Mouse (Mus musculus) layer of hippocampus, postnatal 25 days (tissue): ENCODE measurements around the gene Bmpr1b. TPM values are rescaled to one million over a fixed set of nuclear protein-coding genes. Genes with fewer than 3 reads are reported as not detected.

ENCODE experiments used
- DNase-seq, 2 experiments: peaks; one replicate each; pipeline ENCODE4 v3.0.0; 2022; ENCODE audit warnings: mixed read lengths in 2 of 2, low spot score in 1 of 2; ENCODE audit errors: extremely low spot score in 1 of 2
- total RNA-seq, 2 experiments: library from RNA; stranded (reverse); gene quantifications; 2 replicates each; pipeline ENCODE4 v1.2.3; 2021

Gene Bmpr1b
- total RNA-seq, 2 experiments from 2014 or later = 17.1 to 18.7 TPM

DNA sequence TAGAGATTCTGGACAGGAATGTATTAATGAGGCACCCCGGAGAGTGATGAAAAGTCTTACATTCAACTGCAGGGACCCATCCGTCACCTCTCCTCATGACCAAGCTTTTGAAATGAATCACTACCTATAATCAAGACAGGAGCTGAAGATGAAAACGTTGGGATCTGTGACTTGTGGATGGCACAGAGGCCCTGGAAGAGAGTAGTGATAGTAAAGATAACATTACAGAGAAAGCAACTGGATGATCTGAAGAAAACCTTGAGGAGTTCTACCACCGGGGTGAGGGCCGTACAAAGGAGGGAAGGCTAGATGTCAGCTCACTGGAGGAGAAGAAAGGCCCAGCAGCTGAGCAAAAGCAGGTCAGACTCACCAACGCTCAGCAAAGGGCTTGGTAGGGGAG is 120.7 kb downstream of the Bmpr1b start:
- DNase-seq = no peak

DNA sequence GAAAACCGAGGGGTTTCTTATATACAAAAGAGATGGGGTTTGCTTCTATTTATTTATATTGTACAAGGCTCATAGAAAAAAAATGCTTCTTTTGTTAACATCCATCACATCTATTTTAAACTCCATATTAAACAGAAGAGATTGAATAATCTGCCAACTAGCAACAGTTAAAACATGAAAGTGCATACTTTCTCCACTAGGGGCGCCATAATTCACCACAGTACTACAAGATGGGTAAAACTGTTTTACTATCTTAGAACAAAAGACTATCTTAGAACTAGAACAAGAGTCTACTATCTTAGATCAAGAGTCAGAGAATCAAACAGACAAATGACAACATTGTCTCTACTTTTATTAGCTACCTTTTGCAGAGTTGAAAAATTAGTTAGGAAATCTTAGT is 125.8 kb downstream of the Bmpr1b start:
- DNase-seq = no peak

DNA sequence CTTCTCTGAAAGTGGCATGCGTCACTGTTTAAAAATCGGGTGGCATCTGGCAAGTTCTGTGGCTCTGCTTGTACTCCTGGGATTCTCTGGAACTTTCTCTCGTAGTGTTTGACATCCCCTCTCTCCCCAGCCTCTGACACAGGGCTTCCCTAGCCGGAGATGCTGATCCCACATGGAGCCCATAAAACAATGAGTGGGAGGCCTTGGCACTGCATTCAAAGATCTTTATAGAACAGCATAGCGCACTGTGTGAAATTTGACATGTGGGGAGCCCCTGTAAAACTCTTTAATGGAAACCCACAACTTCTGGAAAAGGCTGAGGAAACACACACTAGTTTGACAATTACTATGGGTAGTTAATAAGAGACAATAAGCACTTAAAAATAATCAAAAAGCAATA is 126.2 kb downstream of the Bmpr1b start:
- DNase-seq = no peak

DNA sequence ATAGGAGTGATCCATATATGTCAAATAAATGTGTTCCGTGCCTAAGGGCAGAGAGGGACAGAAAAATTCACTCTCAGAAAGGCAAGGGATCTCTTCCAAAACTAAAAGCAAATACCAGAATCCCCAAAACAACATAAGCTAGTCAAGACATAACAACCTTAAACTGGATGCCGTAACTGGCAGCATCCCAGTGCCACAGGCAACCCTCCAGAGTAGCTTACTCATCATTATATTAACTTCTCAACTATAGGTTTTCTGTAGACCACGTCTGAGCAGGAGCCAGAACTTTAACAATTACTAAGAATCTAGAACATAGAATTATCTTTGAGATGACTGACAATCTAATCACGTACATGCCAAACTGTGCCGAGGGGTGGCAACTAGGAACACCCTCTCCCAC is 128.9 kb downstream of the Bmpr1b start:
- DNase-seq = no peak

DNA sequence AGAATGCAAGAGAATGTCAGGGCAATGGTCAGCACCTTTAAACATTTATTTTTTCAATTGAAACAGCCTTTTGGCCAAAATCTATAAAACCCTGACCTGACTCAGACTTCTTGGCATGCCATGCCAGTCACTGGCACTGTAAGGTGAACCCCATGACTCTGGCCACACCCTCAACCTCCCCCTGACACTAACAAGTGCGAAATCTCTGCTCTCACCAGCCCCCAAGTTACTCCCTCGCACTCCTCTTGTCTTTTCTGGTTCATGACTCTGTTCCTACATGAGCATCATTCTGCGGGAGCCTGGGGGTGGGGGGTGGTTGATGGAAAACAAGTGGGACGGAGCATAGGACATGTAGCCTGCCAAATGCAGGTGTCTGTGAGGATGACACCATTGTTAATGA is 135.1 kb downstream of the Bmpr1b start:
- no peak for DNase-seq

DNA sequence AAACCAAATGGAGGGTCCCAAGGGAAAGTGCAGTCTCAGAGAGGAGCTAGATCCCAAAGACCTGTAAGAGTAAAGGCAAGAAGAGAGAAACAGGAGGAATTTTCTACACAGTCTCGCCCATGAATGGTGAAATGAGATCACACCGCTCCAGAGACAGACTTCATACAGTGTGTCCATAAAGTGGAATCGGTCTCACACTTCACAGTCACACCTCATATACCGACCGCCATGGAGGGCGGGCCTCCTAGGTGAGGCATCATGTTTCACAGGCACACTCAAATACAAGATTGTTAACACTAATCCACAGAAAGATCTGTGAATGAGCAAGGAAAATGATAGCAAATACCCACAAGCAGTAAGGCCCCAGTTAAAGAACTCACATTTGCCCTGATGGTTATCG is 149.5 kb downstream of the Bmpr1b start:
- no peak for DNase-seq

DNA sequence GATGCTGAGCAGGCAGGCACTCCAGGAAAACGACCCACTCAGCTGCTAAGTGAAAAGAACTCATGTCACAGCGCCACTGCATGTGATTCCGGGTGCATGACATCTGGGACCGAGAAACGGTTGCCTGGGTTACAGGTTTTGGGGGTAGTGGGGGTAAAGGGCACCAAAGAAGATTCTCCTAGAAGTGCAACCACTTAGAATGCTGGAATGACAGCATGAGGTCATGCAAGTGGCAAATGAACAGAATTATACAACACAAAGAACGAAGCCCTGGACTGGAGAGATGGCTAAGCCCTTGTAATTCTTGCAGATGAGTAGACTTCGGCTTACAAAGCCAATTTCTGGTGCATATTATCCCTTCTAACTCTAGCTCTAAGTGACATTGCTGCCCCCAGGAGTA is 184.7 kb downstream of the Bmpr1b start:
- no peak for DNase-seq

DNA sequence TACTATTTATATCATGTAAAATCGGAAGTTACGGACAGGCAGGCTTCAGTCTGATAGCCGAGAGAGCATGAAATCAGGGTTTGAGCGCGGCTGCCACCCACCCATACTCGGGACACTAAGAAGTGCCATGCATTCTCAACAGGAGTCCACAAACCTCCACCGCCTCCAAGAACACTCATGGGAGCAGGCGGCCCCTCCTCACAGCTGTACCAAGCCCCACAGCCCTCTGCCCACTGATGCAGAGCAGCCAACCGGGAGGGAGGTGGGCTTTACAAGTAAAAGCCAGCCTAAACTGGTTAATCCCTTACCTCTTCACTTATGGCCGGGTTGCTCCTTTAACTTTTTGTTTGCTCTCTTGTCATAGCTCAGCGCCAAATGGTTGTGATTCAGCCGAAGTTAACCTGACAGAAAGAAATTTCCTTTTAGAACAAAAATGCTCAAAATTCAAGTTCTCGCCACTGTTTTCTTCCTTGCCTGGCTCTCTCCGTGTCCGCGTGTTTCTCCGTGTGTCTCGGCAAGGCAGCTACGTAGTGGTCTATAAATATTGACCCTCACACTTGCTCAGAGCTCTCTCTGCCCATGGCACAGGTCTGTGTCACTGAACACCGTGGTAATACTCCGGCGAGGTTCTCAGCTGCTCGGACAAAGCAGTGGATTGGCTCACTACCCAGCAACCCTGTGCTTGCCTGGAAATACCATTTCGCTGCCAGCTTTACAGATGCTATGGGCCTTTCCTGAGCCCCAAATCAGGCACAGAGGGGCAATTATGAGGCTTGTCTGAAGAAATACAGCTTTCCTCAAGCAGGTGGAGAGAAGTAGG is 187.4 kb downstream of the Bmpr1b start:
- DNase-seq = no peak

DNA sequence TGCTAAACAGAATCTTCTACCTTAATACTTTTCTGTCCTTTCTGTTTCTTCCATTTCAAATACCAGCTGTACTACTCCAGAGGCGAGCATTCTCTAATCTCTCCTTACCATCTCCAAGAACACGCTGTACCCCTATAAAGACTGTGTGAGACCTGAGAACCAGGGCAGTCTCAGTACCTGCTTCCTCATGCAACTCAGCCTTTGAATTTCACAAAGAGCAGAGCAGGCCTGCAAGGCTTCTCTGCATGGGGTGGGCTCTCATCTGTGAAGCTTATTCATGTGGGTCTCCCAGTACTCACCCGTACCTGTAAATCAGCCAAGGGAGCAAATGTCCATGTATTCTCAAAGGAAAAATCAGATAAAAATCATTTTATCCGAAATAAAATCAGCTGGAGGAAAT is 203.0 kb downstream of the Bmpr1b start:
- no peak for DNase-seq

DNA sequence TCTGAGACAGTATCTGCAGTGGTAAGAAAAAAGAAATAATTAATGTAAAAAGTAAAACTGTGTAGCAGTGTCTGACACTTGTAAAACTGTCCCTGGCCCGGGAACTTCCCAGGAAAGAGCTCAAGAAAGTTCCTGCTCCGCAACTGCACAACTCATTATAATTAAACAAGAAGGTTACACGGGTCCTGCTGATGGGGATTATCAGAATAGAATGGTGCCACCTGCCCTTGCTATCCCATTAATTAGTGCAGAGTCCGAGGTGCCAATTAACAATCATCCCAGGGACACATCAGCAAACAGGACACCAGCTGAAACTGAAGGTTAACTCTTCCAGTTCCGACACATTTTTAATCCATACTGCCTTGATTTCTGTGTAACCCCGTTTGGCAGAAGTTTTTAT is 216.3 kb downstream of the Bmpr1b start:
- DNase-seq = no peak

DNA sequence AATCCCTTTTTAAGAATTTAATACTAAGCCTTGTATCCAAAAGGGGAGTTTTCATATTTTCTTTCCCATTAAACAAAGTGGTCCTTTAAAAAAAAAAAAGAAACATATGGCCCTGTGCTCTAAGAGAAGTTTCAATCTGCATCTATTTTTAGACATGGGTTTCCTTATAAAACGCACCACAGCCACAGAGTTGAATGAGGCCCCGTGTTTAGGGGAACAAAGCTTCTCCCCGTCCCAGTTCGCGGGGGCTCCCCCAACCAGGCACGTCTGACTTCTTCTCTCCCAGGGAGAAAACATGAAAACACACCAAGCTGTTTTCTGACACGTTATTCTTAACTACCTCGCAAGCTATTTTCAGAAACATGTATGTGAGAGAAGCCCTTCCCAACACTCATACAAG is 218.6 kb downstream of the Bmpr1b start:
- DNase-seq = no peak

DNA sequence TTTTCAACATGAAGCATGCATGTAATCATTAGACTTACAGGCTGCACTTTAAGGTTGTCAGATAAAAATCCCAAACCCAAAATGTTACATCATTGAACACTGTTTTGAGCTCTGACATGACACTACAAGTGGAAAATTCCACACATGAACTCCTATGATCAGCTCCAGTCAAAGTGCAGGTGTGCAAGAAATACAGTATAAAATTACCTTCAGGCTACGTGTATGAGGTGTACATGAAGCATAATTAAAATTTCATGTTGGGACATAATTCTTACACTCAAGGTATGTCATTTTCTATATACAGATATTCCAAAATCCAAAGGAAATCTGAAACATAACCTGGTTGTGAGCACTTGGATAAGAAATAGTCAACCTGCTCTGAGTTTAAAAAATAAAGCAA is 220.7 kb downstream of the Bmpr1b start:
- no peak for DNase-seq

DNA sequence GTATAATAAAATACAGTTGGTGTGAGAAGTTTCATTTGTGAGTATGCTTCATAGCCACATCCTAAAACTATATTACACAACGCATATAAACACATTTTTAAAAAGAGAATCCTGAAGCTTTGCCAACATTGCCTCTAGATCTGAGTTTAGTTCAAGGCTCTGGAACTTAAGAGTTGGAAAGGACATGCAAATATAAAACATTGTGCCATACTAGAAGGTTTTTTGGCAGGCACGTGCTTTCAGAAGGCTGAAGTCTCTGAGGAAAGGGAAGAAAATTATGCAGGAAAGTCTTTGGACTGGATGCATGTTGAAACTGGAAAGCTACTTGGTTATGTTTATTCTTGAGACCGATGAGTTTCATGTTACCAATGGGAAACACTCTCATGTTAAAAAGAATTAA is 221.1 kb downstream of the Bmpr1b start:
- DNase-seq = no peak

DNA sequence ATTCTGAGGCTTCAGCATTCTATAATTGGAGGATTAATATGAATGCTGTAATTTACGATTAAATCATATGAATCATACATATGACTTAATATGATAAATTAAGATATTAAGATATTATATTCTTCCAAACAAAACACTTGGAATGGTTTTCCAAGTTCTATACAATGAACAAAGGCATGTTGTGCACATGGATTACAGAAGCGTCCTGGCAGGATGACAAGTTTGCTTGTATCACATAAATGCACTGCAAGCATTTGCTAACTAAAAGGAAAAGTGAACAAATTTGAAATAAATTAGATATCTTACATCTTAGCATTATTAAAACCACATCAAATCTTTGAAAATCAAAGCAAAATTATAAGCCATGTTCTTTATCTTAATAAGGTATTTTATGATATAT is 222.4 kb downstream of the Bmpr1b start:
- DNase-seq = no peak

DNA sequence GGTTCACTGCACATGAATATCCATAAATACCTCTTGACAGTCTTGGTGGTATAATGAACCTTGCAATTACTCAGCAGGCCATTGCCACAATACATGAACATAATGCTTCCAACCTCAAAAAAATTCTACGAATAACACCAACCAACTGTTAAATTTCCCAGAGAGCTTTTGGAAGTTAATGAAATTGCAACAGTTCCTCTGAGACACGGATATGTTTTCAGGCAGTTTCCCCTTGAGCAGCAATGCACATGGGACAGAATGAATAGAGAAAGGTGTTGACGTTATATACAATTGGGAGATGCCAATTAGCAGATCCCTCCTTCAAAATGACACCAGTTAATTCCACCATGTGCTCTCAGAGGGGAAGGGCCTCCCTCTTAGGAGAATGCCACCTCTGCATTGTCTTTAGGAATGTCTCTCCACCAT is 225.9 kb downstream of the Bmpr1b start:
- DNase-seq = no peak

DNA sequence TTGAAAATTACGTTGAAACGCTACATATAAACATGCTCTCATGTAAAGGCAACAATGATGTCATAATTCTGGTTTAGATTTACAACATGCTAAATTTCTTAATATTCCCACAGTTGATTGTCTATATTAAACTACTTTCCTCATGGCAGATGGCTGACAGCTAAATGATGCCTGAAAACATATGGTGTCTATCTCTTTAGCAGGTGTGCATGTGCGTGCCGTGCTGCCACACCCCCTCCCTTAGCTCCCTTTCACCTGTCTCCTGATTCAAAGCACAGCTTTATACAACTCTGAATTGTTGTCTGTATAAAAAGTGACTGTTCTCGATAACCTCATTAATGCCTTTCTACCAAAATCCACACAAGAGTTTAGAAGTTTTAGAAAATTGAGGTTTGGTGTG is 229.0 kb downstream of the Bmpr1b start:
- no peak for DNase-seq

DNA sequence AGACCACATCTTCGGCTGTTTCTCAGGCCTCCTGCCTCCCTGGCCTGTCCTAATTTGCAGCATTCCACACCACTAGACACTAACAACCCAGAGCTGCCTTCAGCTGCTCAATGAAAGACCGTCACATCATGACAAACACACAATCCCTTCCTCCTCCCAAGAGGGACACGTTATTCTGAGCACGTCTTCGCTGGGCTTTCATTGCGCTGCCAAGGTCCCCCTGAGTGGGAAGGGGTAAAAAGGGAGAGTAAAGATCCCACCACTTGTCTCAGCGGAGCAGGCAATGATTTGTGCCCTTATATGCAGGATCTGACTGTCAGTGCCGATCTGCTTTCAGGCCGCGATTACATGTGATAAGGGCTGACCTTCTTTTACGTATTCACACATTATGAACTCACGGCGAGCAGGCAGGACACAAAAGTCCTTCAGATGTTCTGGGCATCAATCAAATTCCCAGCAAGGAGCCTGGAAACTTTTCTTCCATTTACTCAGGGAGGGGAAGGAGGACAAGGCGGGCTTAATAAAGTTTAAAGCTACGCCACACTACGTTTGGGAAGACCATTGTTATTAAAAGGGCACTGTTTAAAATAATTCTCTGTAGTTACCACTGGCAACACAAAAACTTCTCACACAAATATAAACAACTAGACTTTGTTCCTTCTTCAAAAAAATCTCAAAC is 232.5 kb downstream of the Bmpr1b start:
- DNase-seq = no peak

DNA sequence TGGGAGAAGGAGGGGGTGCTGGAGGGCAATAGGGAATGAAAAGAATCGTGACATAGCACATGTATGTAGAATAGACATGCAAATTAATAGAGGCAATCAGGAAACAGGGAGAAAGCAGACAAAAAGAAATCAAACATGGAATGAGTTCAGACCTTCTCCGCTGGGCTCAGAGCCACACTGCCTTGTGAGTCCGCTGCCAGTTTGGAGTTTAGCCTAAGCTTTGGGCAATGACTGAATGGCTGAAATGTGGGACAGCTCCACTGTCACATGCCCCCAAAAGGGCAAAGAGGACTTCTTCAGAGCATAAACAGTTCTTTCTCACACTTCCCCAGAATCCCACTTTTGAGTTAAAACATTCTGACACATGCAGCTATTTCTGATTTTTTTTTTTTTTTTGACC is 236.3 kb downstream of the Bmpr1b start:
- DNase-seq = peak in 1 of 2 experiments; percentile 33

DNA sequence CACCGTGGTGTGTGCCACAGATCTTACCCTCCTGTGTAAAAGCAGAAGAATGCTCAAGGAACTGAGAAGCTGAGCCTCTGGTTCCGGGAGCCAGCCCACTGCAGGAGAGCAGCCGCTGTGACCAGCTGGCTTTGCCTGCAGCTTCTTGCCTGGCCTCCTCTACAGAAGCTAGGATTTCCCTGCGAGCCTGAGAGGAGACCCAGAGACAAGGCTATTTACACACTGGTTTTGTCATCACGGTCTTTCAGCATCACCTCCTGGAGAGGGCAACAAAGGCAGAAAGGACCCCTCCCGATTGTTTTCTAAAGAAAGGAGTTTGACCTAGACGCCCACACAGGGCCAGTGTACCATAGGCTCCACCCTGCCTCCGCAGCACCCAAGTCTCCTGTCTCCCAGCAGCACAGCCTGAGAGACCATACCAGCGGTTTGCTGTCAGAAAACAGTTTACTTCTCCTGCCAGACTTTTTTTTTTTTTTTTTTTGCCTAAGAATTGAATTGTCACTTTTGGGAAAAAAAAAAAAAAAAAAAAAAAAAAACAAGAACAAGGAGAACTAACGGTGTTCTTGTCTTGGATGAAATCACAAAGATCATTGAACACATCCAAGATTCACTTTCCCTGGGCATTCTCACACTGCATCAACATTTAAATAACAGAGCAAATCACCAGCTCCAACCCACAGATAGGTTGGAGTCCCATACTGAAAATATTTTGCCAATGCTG is 237.7 kb downstream of the Bmpr1b start:
- DNase-seq = peak in 1 of 2 experiments; percentile 21

DNA sequence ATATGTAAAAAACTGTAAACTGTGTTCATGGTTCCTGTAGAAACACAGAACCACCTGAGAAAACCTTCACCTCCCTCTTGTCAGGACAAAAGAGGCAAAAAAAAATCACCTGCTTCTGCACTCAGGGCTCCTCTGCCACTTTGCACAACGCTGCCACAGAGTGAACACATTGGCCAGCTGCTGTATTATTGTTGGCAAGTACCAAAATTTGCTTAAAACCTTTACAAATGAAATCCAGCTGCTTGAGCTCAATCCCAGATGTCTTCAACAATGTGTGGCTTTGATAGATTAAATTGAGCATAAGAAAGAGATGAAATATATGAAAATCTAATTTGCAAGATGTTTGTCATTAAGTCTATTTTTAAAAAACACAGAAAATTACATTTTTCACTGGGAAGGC is 245.8 kb downstream of the Bmpr1b start:
- no peak for DNase-seq

DNA sequence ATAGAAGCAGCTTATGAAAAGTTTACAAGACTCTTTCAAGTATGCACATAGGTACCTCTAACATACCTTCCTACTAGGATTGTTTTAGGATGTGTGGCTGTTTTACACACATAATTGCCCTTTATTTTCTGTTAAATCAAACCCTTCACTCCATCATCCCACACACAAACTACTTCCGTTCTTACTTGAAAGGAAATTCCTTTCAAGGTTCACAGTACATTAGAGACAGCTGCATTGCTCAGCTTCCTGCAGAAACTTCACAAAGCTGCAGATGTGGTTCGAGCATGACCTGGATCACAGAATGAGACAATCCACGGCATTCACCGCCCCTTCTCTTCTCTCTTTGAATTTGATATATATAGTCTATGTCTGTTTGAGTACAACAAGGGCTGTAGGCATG is 248.1 kb downstream of the Bmpr1b start:
- DNase-seq = no peak
